Mouse (Mus musculus): ENCODE measurements around the gene C1qtnf6. TPM values are rescaled to one million over a fixed set of nuclear protein-coding genes. Genes with fewer than 3 reads are reported as not detected.

The C1qtnf6 gene
- total and polyA plus RNA-seq, 3 experiments, result 0.15 to 1.3 TPM; not detected in 1

GRCm38 (mm10) chr15:78541036-78541435, 9.8 kb upstream of the C1qtnf6 start:
- TF ChIP-seq POLR2A (IDR thresholded peaks at IDR 0.05; ENCODE audit: control insufficient read depth in 1 of 2, insufficient read depth in 1 of 2, low read depth in 1 of 2, low read length in 2 of 2, poor library complexity in 1 of 2) (no peak), MAFK (IDR thresholded peaks at IDR 0.05; ENCODE audit: borderline replicate concordance, low read depth, low read length) (no peak), TBP (IDR thresholded peaks at IDR 0.05; ENCODE audit: low read depth, low read length) (no peak), GABPA (IDR thresholded peaks at IDR 0.05; ENCODE audit: low read depth, low read length) (no peak), KAT2A (conservative IDR thresholded peaks at IDR 0.05; ENCODE audit: low read depth, low read length) (no peak), MEF2A (IDR thresholded peaks at IDR 0.05; ENCODE audit: extremely low read depth, insufficient replicate concordance, low read depth, low read length, poor library complexity, severe bottlenecking) (no peak), CTCF (IDR thresholded peaks at IDR 0.05 in 2 of 3, conservative IDR thresholded peaks at IDR 0.05 in 1 of 3; ENCODE audit: control insufficient read depth in 1 of 3, insufficient read depth in 1 of 3, low read depth in 2 of 3, low read length in 3 of 3, poor library complexity in 1 of 3, severe bottlenecking in 1 of 3) (no peak), ZKSCAN1 (IDR thresholded peaks at IDR 0.05; ENCODE audit: low read depth, low read length) (no peak), MXI1 (IDR thresholded peaks at IDR 0.05; ENCODE audit: low read depth, low read length) (no peak), UBTF (IDR thresholded peaks at IDR 0.05; ENCODE audit: borderline replicate concordance, insufficient read depth, low read depth, low read length) (no peak), MAX (IDR thresholded peaks at IDR 0.05; ENCODE audit: low read length) (no peak), CHD1 (IDR thresholded peaks at IDR 0.05; ENCODE audit: low read depth, low read length) (no peak), RAD21 (IDR thresholded peaks at IDR 0.05; ENCODE audit: low read depth, low read length) (no peak), USF1 (IDR thresholded peaks at IDR 0.05; ENCODE audit: low read depth, low read length) (no peak), HCFC1 (IDR thresholded peaks at IDR 0.05; ENCODE audit: low read depth, low read length) (no peak), ZC3H11A (IDR thresholded peaks at IDR 0.05; ENCODE audit: low read depth, low read length) (no peak), ETS1 (IDR thresholded peaks at IDR 0.05; ENCODE audit: low read depth, low read length) (no peak)
- no peak for DNase-seq (ENCODE audit: low read depth, low spot score)

GRCm38 (mm10) chr15:78535723-78536421, 4.7 kb upstream of the C1qtnf6 start:
- DNase-seq (ENCODE audit: low read depth, low spot score), result no peak
- TF ChIP-seq BHLHE40 (IDR thresholded peaks at IDR 0.05; ENCODE audit: borderline replicate concordance, low read depth, low read length), result no peak
- TF ChIP-seq POLR2AphosphoS5 (IDR thresholded peaks at IDR 0.05; ENCODE audit: borderline replicate concordance, low read depth, low read length), result no peak
- TF ChIP-seq KAT2A (conservative IDR thresholded peaks at IDR 0.05; ENCODE audit: low read depth, low read length), result no peak
- TF ChIP-seq USF1 (IDR thresholded peaks at IDR 0.05; ENCODE audit: low read depth, low read length), result no peak
- no peak for TF ChIP-seq POLR2AphosphoS2 (IDR thresholded peaks at IDR 0.05; ENCODE audit: low read length)
- TF ChIP-seq CHD2 (IDR thresholded peaks at IDR 0.05; ENCODE audit: low read length), result no peak
- TF ChIP-seq GABPA (IDR thresholded peaks at IDR 0.05; ENCODE audit: low read depth, low read length), result no peak
- no peak for TF ChIP-seq TBP (IDR thresholded peaks at IDR 0.05; ENCODE audit: low read depth, low read length)
- no peak for TF ChIP-seq UBTF (IDR thresholded peaks at IDR 0.05; ENCODE audit: borderline replicate concordance, insufficient read depth, low read depth, low read length)
- no peak for TF ChIP-seq POLR2A (IDR thresholded peaks at IDR 0.05; ENCODE audit: control insufficient read depth in 1 of 2, insufficient read depth in 1 of 2, low read depth in 1 of 2, low read length in 2 of 2, poor library complexity in 1 of 2)
- H3K9me3 ChIP-seq (replicated peaks; ENCODE audit: insufficient read depth, low read length), result no peaks in the 10 kb centered on the region
- H3K27me3 ChIP-seq (ENCODE audit: control insufficient read depth in 1 of 2, insufficient read depth in 2 of 2, low read length in 2 of 2), result peaks cover 0 to 1% of the 10 kb centered on the region in 2 experiments; a peak in 1 of 4 replicates
- no peak overlapping the region for H3K9ac ChIP-seq (ENCODE audit: control insufficient read depth, low read depth, low read length, poor library complexity, severe bottlenecking)
- no peaks in the 10 kb centered on the region for H3K36me3 ChIP-seq (ENCODE audit: control insufficient read depth in 1 of 2, insufficient read depth in 2 of 2, low read length in 2 of 2)
- no peaks in the 10 kb centered on the region for H3K4me1 ChIP-seq (ENCODE audit: control insufficient read depth in 1 of 2, insufficient read depth in 2 of 2, low read length in 2 of 2)
- no peak overlapping the region for H3K27ac ChIP-seq (ENCODE audit: control insufficient read depth, low read depth, low read length)
- H3K79me2 ChIP-seq (ENCODE audit: control insufficient read depth, insufficient read depth, low read length, poor library complexity), result no peaks in the 10 kb centered on the region
- no peak overlapping the region for H3K4me3 ChIP-seq (ENCODE audit: control insufficient read depth in 1 of 2, insufficient read depth in 1 of 2, low read depth in 2 of 2, low read length in 2 of 2)

More at GRCm38 (mm10) chr15:78541036-78541435, 9.8 kb upstream of the C1qtnf6 start:
- no peaks in the 10 kb centered on the region for H3K36me3 ChIP-seq (ENCODE audit: control insufficient read depth in 1 of 2, insufficient read depth in 2 of 2, low read length in 2 of 2)
- no peaks in the 10 kb centered on the region for H3K79me2 ChIP-seq (ENCODE audit: control insufficient read depth, insufficient read depth, low read length, poor library complexity)
- H3K4me1 ChIP-seq (ENCODE audit: control insufficient read depth in 1 of 2, insufficient read depth in 2 of 2, low read length in 2 of 2), result no peaks in the 10 kb centered on the region
- peaks cover 0 to 3% of the 10 kb centered on the region in 2 experiments; a peak in 3 of 4 replicates for H3K27me3 ChIP-seq (ENCODE audit: control insufficient read depth in 1 of 2, insufficient read depth in 2 of 2, low read length in 2 of 2)
- no peak overlapping the region for H3K4me3 ChIP-seq (ENCODE audit: control insufficient read depth in 1 of 2, insufficient read depth in 1 of 2, low read depth in 2 of 2, low read length in 2 of 2)
- no peak overlapping the region for H3K9ac ChIP-seq (ENCODE audit: control insufficient read depth, low read depth, low read length, poor library complexity, severe bottlenecking)
- no peak overlapping the region for H3K27ac ChIP-seq (ENCODE audit: control insufficient read depth, low read depth, low read length)
- H3K9me3 ChIP-seq (replicated peaks; ENCODE audit: insufficient read depth, low read length), result no peaks in the 10 kb centered on the region

Data from MEL (cell line).